Mouse (Mus musculus) lung, adult 2 months (tissue): ENCODE data around the gene Psmd8.

Experiments used
- CTCF ChIP-seq: fragments of 200-500 bp; IDR thresholded peaks from 2 replicates; pipeline ENCODE4 v1.5.1; 2011; ENCODE audit warnings: mild to moderate bottlenecking, low read length, control low read depth; ENCODE audit not compliant: insufficient read depth
- POLR2A ChIP-seq: fragments of 200-500 bp; IDR thresholded peaks from 2 replicates; pipeline ENCODE4 v1.6.1; 2011; ENCODE audit warnings: low read depth, mild to moderate bottlenecking, control low read depth, low read length, borderline replicate concordance; ENCODE audit errors: extremely low read depth

GRCm38 (mm10) chr7:29144006-29144405 lies 36.5 kb downstream of the Psmd8 start:
- TF ChIP-seq CTCF (no peak), POLR2A (no peak)
